Mouse (Mus musculus) intestine, postnatal 0 days (tissue): ENCODE measurements at regions not wholly inside any gene's neighbourhood (a gene's known extent, or its start where the extent isn't known, plus 50 kb on each side); places are given as distances from the start of the nearest gene placed in this dataset.

Experiments
- ATAC-seq: fragments of 200-750 bp; cut with Nextera tagmentation; 2 replicates; pipeline ENCODE4 v1.8.0; 2017; ENCODE audit warnings: mild to moderate bottlenecking, moderate TSS enrichment, moderate library complexity
- H3K27ac ChIP-seq: fragments of 300-500 bp; sonication (generic); 2 replicates; pipeline ENCODE4 v1.5.1; 2014; ENCODE audit warnings: mild to moderate bottlenecking, low read depth, low read length, moderate library complexity
- H3K27me3 ChIP-seq: fragments of 300-500 bp; sonication (generic); replicated peaks from 2 replicates; pipeline ENCODE4 v1.6.1; 2014; ENCODE audit warnings: low read length, mixed read lengths; ENCODE audit not compliant: control insufficient read depth, insufficient read depth
- H3K36me3 ChIP-seq: fragments of 300-500 bp; sonication (generic); 2 replicates; pipeline ENCODE4 v1.6.1; 2014; ENCODE audit warnings: mild to moderate bottlenecking, moderate library complexity; ENCODE audit not compliant: control insufficient read depth, insufficient read depth
- H3K4me1 ChIP-seq: fragments of 300-500 bp; sonication (generic); replicated peaks from 2 replicates; pipeline ENCODE4 v1.6.1; 2014; ENCODE audit warnings: antibody characterized with exemption, low read length, mixed read lengths; ENCODE audit not compliant: control insufficient read depth, insufficient read depth
- H3K4me2 ChIP-seq: fragments of 300-500 bp; sonication (generic); replicated peaks from 2 replicates; pipeline ENCODE4 v1.6.1; 2014; ENCODE audit warnings: low read depth, mild to moderate bottlenecking, moderate library complexity
- H3K4me3 ChIP-seq: fragments of 300-500 bp; sonication (generic); 2 replicates; pipeline ENCODE4 v1.5.1; 2014; ENCODE audit warnings: low read depth, low read length
- H3K9ac ChIP-seq: fragments of 300-500 bp; sonication (generic); 2 replicates; pipeline ENCODE4 v1.6.1; 2014; ENCODE audit warnings: mild to moderate bottlenecking, low read depth, low read length
- H3K9me3 ChIP-seq: fragments of 300-500 bp; sonication (generic); 2 replicates; pipeline ENCODE4 v1.6.1; 2016; ENCODE audit warnings: mixed run types; ENCODE audit not compliant: control insufficient read depth
- CTCF ChIP-seq: sonication (generic); IDR thresholded peaks from 2 replicates; pipeline ENCODE4 v1.5.1; 2016; ENCODE audit warnings: low read depth, mild to moderate bottlenecking, control low read depth, antibody characterized with exemption, moderate library complexity
- WGBS: fragments of 180-500 bp; shearing (Covaris S2); extraction: QIAGEN DNeasy Blood & Tissue Kit; methylation state at CpG from one replicate; pipeline ENCODE4 v1.1.7; 2014; 5-methylcytosine and 5-hydroxymethylcytosine counted together

DNA sequence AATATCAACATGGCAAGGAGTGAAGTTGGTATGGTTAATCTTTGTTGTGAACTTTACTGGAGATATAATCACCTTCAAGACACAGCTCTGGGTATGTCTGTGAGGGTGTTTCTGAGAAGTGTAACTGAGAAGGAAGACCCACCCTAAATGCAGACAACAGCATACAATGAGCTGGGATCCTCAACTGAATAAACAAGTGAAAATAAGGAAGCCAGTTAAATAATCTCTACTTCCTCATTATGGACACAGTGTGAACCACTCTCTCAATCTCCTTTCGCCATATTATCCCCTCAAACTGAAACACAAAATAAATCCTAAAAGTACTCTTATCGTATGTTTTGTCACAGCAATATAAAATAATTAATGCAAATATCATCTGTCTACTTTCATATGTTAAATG is 71.7 kb upstream of the Trabd2b start:
- no peaks in the 10 kb centered on the region for H3K9me3 ChIP-seq
- no peak overlapping the region for H3K27ac ChIP-seq
- no peak overlapping the region for H3K4me3 ChIP-seq
- WGBS = 88% methylated on average over 2 of the region's 2 CpGs
- no peaks in the 10 kb centered on the region for H3K27me3 ChIP-seq
- no peak for ATAC-seq
- H3K36me3 ChIP-seq = no peaks in the 10 kb centered on the region
- H3K4me2 ChIP-seq = no peak overlapping the region
- no peak overlapping the region for H3K9ac ChIP-seq
- H3K4me1 ChIP-seq = no peaks in the 10 kb centered on the region
- no peak for TF ChIP-seq CTCF

- no peak overlapping the region for H3K4me3 ChIP-seq
- no peak overlapping the region for H3K9ac ChIP-seq
- H3K4me1 ChIP-seq = no peaks in the 10 kb centered on the region
- 39% methylated on average over 4 of the region's 4 CpGs for WGBS
- H3K27ac ChIP-seq = no peak overlapping the region
- no peak for TF ChIP-seq CTCF
- H3K4me2 ChIP-seq = no peak overlapping the region
- no peak for ATAC-seq
- no peaks in the 10 kb centered on the region for H3K27me3 ChIP-seq
- no peaks in the 10 kb centered on the region for H3K36me3 ChIP-seq
- H3K9me3 ChIP-seq = no peaks in the 10 kb centered on the region
Measured at GRCm38 (mm10) chr4:114336029-114336746, 70.3 kb upstream of the Trabd2b start.

- Histone ChIP-seq H3K36me3 (no peaks in the 10 kb centered on the region), H3K27me3 (no peaks in the 10 kb centered on the region), H3K4me2 (no peak overlapping the region), H3K9ac (no peak overlapping the region), H3K4me1 (no peaks in the 10 kb centered on the region), H3K27ac (no peak overlapping the region), H3K4me3 (no peak overlapping the region), H3K9me3 (no peaks in the 10 kb centered on the region)
- ATAC-seq = no peak
- 74% methylated on average over 1 of the region's 1 CpGs for WGBS
- TF ChIP-seq CTCF = no peak
Measured at GRCm38 (mm10) chr4:114336747-114337090, 69.8 kb upstream of the Trabd2b start.

DNA sequence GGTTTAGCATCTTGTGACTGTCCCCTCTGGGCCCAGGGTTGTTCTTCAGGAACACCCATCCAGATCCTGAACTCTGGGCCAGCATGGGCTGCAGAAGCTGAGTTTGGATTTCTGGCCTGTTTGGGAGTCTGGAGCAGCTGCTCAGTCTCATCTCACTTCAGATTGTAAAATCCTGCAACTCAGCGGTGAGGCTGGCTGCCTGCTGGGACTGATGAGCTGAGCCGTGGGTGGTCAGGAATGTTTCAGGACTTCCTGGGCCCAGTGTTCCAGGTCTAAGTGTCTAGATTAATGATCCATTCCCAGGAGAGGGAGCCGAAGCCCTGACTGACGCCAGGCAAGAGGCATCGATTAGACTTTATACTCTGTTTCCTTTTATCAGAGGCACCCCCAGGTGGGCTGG is 66.7 kb upstream of the Trabd2b start:
- no peak overlapping the region for H3K9ac ChIP-seq
- WGBS = 39% methylated on average over 5 of the region's 5 CpGs
- H3K4me2 ChIP-seq = no peak overlapping the region
- no peaks in the 10 kb centered on the region for H3K36me3 ChIP-seq
- no peak overlapping the region for H3K4me3 ChIP-seq
- H3K27me3 ChIP-seq = no peaks in the 10 kb centered on the region
- TF ChIP-seq CTCF = no peak
- no peaks in the 10 kb centered on the region for H3K9me3 ChIP-seq
- no peak for ATAC-seq
- no peaks in the 10 kb centered on the region for H3K4me1 ChIP-seq
- no peak overlapping the region for H3K27ac ChIP-seq

DNA sequence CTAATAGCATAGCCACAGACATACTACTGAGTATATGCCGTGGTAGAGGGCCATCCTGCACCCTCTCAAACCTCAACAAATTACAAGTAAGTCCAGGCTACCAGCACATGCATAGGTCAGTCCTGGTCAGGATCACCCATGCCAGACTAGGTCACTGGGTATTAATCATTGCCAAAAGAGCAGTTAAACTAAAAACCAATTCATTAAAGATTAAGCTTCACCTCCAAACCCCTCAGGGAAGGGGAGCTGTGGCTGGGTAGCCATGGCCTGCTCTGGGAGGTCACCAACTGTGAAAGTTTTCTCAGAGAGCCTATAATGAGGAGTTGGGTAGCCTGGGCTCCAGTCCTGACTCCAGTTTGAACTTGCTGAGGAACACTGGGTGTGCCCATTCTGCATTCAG is 61.4 kb upstream of the Trabd2b start:
- H3K4me1 ChIP-seq = peaks cover 3% of the 10 kb centered on the region; the same call in 1 of the 2 replicates
- no peak overlapping the region for H3K27ac ChIP-seq
- no peak for TF ChIP-seq CTCF
- no peaks in the 10 kb centered on the region for H3K36me3 ChIP-seq
- WGBS = 58% methylated on average over 1 of the region's 1 CpGs
- no peaks in the 10 kb centered on the region for H3K9me3 ChIP-seq
- no peak overlapping the region for H3K4me2 ChIP-seq
- H3K27me3 ChIP-seq = no peaks in the 10 kb centered on the region
- no peak overlapping the region for H3K4me3 ChIP-seq
- ATAC-seq = no peak
- H3K9ac ChIP-seq = no peak overlapping the region

DNA sequence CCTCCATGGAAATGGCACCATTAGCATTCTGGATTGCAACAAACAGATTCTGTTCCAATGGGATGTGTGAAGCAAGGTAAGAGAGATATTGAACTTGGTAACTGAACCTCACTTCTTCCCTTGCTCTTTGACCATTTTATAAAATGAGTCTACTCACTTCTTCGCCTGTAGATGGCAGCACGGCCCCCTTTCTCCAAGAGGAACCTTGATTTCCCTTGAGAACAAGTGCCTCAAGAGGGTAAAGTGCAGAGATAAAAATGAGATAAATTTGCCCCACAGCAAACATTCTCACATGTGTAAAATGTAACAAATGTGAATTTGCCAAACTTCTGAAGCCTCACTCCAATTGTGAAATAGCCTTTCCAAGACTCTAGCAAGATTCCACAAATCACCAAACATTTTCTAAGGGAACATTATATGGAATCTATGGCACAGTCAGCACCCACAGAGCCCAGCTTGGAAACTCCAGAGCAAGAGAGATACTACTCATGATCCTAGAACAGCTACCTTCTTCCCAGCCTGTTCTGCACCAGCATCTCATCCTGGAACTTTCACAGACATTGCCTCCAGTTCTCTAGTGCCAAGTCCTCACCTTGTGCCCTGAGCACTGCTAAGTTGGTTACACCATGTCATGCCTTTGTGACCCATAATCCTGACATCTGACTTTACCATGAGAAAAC is 60.3 kb upstream of the Trabd2b start:
- TF ChIP-seq CTCF = peak; percentile 86
- H3K27me3 ChIP-seq = no peaks in the 10 kb centered on the region
- no peak overlapping the region for H3K9ac ChIP-seq
- no peak overlapping the region for H3K4me3 ChIP-seq
- no peak overlapping the region for H3K4me2 ChIP-seq
- H3K27ac ChIP-seq = no peak overlapping the region
- 0% methylated on average over 2 of the region's 2 CpGs for WGBS
- ATAC-seq = peak; percentile 61; the same call in 1 of the 2 replicates
- no peaks in the 10 kb centered on the region for H3K36me3 ChIP-seq
- H3K9me3 ChIP-seq = no peaks in the 10 kb centered on the region
- peaks cover 3% of the 10 kb centered on the region; the same call in 1 of the 2 replicates for H3K4me1 ChIP-seq
